Mouse (Mus musculus): ENCODE data around the gene Arsb. TPM values are rescaled to one million over a fixed set of nuclear protein-coding genes. Genes with fewer than 3 reads are reported as not detected.

The Arsb gene
- polyA plus RNA-seq, 1 experiment: 19.1 TPM

GRCm38 (mm10) chr13:93853767-93854166 lies 82.3 kb downstream of the Arsb start:
- WGBS: 97% methylated on average over 6 of the region's 6 CpGs
- Histone ChIP-seq H3K27me3 (ENCODE audit: control insufficient read depth, insufficient read depth, low read length) (no peaks in the 10 kb centered on the region), H3K4me1 (replicated peaks; ENCODE audit: control insufficient read depth, insufficient read depth, low read length) (no peaks in the 10 kb centered on the region), H3K4me3 (ENCODE audit: control insufficient read depth, insufficient read depth, low read length) (no peak overlapping the region), H3K27ac (ENCODE audit: control insufficient read depth, insufficient read depth, low read length) (no peak overlapping the region), H3K36me3 (ENCODE audit: control insufficient read depth, insufficient read depth, low read length) (no peaks in the 10 kb centered on the region)
- no peak for DNase-seq
- TF ChIP-seq POLR2A (IDR thresholded peaks at IDR 0.05; ENCODE audit: control insufficient read depth, extremely low read depth, insufficient read depth, low read length, poor library complexity) (no peak), CTCF (IDR thresholded peaks at IDR 0.05; ENCODE audit: borderline replicate concordance, control insufficient read depth, extremely low read depth, insufficient read depth, low read length, poor library complexity) (no peak)

- DNase-seq: no peak
- no peaks in the 10 kb centered on the region for H3K4me1 ChIP-seq (replicated peaks; ENCODE audit: control insufficient read depth, insufficient read depth, low read length)
- no peak overlapping the region for H3K4me3 ChIP-seq (ENCODE audit: control insufficient read depth, insufficient read depth, low read length)
- H3K36me3 ChIP-seq (ENCODE audit: control insufficient read depth, insufficient read depth, low read length): no peaks in the 10 kb centered on the region
- H3K27me3 ChIP-seq (ENCODE audit: control insufficient read depth, insufficient read depth, low read length): no peaks in the 10 kb centered on the region
- H3K27ac ChIP-seq (ENCODE audit: control insufficient read depth, insufficient read depth, low read length): no peak overlapping the region
- 97% methylated on average over 8 of the region's 8 CpGs for WGBS
- TF ChIP-seq CTCF (IDR thresholded peaks at IDR 0.05; ENCODE audit: borderline replicate concordance, control insufficient read depth, extremely low read depth, insufficient read depth, low read length, poor library complexity) (no peak), POLR2A (IDR thresholded peaks at IDR 0.05; ENCODE audit: control insufficient read depth, extremely low read depth, insufficient read depth, low read length, poor library complexity) (no peak)
These were observed 82.9 kb downstream of the Arsb start for GRCm38 (mm10) chr13:93854325-93854724.

- DNase-seq: no peak
- no peaks in the 10 kb centered on the region for H3K27me3 ChIP-seq (ENCODE audit: control insufficient read depth, insufficient read depth, low read length)
- H3K27ac ChIP-seq (ENCODE audit: control insufficient read depth, insufficient read depth, low read length): no peak overlapping the region
- no peaks in the 10 kb centered on the region for H3K36me3 ChIP-seq (ENCODE audit: control insufficient read depth, insufficient read depth, low read length)
- no peak overlapping the region for H3K4me3 ChIP-seq (ENCODE audit: control insufficient read depth, insufficient read depth, low read length)
- H3K4me1 ChIP-seq (replicated peaks; ENCODE audit: control insufficient read depth, insufficient read depth, low read length): no peaks in the 10 kb centered on the region
- 92% methylated on average over 3 of the region's 3 CpGs for whole genome bisulfite sequencing
- TF ChIP-seq POLR2A (IDR thresholded peaks at IDR 0.05; ENCODE audit: control insufficient read depth, extremely low read depth, insufficient read depth, low read length, poor library complexity) (no peak), CTCF (IDR thresholded peaks at IDR 0.05; ENCODE audit: borderline replicate concordance, control insufficient read depth, extremely low read depth, insufficient read depth, low read length, poor library complexity) (no peak)
These were observed 83.6 kb downstream of the Arsb start for GRCm38 (mm10) chr13:93854966-93855562.

- 83% methylated on average over 11 of the region's 11 CpGs for WGBS
- Histone ChIP-seq H3K27ac (ENCODE audit: control insufficient read depth, insufficient read depth, low read length) (no peak overlapping the region), H3K27me3 (ENCODE audit: control insufficient read depth, insufficient read depth, low read length) (no peaks in the 10 kb centered on the region), H3K36me3 (ENCODE audit: control insufficient read depth, insufficient read depth, low read length) (no peaks in the 10 kb centered on the region), H3K4me1 (replicated peaks; ENCODE audit: control insufficient read depth, insufficient read depth, low read length) (no peaks in the 10 kb centered on the region), H3K4me3 (ENCODE audit: control insufficient read depth, insufficient read depth, low read length) (no peak overlapping the region)
- DNase-seq: peak; percentile 19
- TF ChIP-seq POLR2A (IDR thresholded peaks at IDR 0.05; ENCODE audit: control insufficient read depth, extremely low read depth, insufficient read depth, low read length, poor library complexity) (no peak), CTCF (IDR thresholded peaks at IDR 0.05; ENCODE audit: borderline replicate concordance, control insufficient read depth, extremely low read depth, insufficient read depth, low read length, poor library complexity) (no peak)
These were observed 84.3 kb downstream of the Arsb start for GRCm38 (mm10) chr13:93855701-93856183.

- Histone ChIP-seq H3K4me3 (ENCODE audit: control insufficient read depth, insufficient read depth, low read length) (no peak overlapping the region), H3K36me3 (ENCODE audit: control insufficient read depth, insufficient read depth, low read length) (no peaks in the 10 kb centered on the region), H3K27ac (ENCODE audit: control insufficient read depth, insufficient read depth, low read length) (no peak overlapping the region), H3K4me1 (replicated peaks; ENCODE audit: control insufficient read depth, insufficient read depth, low read length) (no peaks in the 10 kb centered on the region), H3K27me3 (ENCODE audit: control insufficient read depth, insufficient read depth, low read length) (no peaks in the 10 kb centered on the region)
- no peak for TF ChIP-seq POLR2A (IDR thresholded peaks at IDR 0.05; ENCODE audit: control insufficient read depth, extremely low read depth, insufficient read depth, low read length, poor library complexity)
- no peak for TF ChIP-seq CTCF (IDR thresholded peaks at IDR 0.05; ENCODE audit: borderline replicate concordance, control insufficient read depth, extremely low read depth, insufficient read depth, low read length, poor library complexity)
- DNase-seq: no peak
- 32% methylated on average over 2 of the region's 2 CpGs for WGBS
These were observed 89.8 kb downstream of the Arsb start for GRCm38 (mm10) chr13:93861211-93861610.

- H3K36me3 ChIP-seq (ENCODE audit: control insufficient read depth, insufficient read depth, low read length): no peaks in the 10 kb centered on the region
- DNase-seq: no peak
- no peaks in the 10 kb centered on the region for H3K27me3 ChIP-seq (ENCODE audit: control insufficient read depth, insufficient read depth, low read length)
- 88% methylated on average over 8 of the region's 8 CpGs for WGBS
- TF ChIP-seq POLR2A (IDR thresholded peaks at IDR 0.05; ENCODE audit: control insufficient read depth, extremely low read depth, insufficient read depth, low read length, poor library complexity) (no peak), CTCF (IDR thresholded peaks at IDR 0.05; ENCODE audit: borderline replicate concordance, control insufficient read depth, extremely low read depth, insufficient read depth, low read length, poor library complexity) (no peak)
- no peak overlapping the region for H3K4me3 ChIP-seq (ENCODE audit: control insufficient read depth, insufficient read depth, low read length)
- no peak overlapping the region for H3K27ac ChIP-seq (ENCODE audit: control insufficient read depth, insufficient read depth, low read length)
- no peaks in the 10 kb centered on the region for H3K4me1 ChIP-seq (replicated peaks; ENCODE audit: control insufficient read depth, insufficient read depth, low read length)
These were observed 92.8 kb downstream of the Arsb start for GRCm38 (mm10) chr13:93864066-93864740.

Measured in thymus, adult 2 months (tissue).